Mouse (Mus musculus) heart, adult 2 months (tissue): ENCODE results near the gene Cdkn2d.

Source experiments
- CTCF ChIP-seq: fragments of 200-600 bp; IDR thresholded peaks from 2 replicates; pipeline ENCODE4 v1.8.1; 2022; ENCODE audit warnings: antibody characterized with exemption, mild to moderate bottlenecking, moderate library complexity
- EP300 ChIP-seq: fragments of 200-500 bp; IDR thresholded peaks from 2 replicates; pipeline ENCODE4 v1.6.1; 2011; ENCODE audit warnings: low read depth, low read length, control low read depth; ENCODE audit not compliant: insufficient read depth
- POLR2A ChIP-seq: fragments of 200-500 bp; IDR thresholded peaks from 2 replicates; pipeline ENCODE4 v1.6.1; 2011; ENCODE audit warnings: mild to moderate bottlenecking, low read depth, low read length, control low read depth; ENCODE audit not compliant: insufficient read depth

- no peak for TF ChIP-seq EP300
- TF ChIP-seq CTCF = peak; percentile 45
- TF ChIP-seq POLR2A = peak; percentile 77
These were observed 29.7 kb upstream of the Cdkn2d start, which contains the start of gene Slc44a2 for GRCm38 (mm10) chr9:21320619-21321512.
